Mouse (Mus musculus) midbrain, embryonic 16.5 days (tissue): ENCODE results near the gene Dtx3l. TPM values are rescaled to one million over a fixed set of nuclear protein-coding genes. Genes with fewer than 3 reads are reported as not detected.
"Not testable (repeated sequence)": the region's sequence is repeated elsewhere in the genome, so short reads cannot be mapped to it uniquely, and the experiment has no call there.

Experiments used
- ATAC-seq: fragments of 200-750 bp; cut with Nextera tagmentation; 2 replicates; pipeline ENCODE4 v1.8.0; 2017; ENCODE audit warnings: moderate TSS enrichment
- H3K27ac ChIP-seq: fragments of 300-500 bp; sonication (generic); 2 replicates; pipeline ENCODE4 v1.5.1; 2014; ENCODE audit warnings: mild to moderate bottlenecking, low read length, mixed read lengths
- H3K27me3 ChIP-seq: fragments of 300-500 bp; sonication (generic); 2 replicates; pipeline ENCODE4 v1.6.1; 2014; ENCODE audit warnings: low read depth, low read length, mixed read lengths; ENCODE audit not compliant: control insufficient read depth, insufficient read depth
- H3K36me3 ChIP-seq: fragments of 300-500 bp; sonication (generic); 2 replicates; pipeline ENCODE4 v1.6.1; 2014; ENCODE audit warnings: mild to moderate bottlenecking, low read length, moderate library complexity, mixed read lengths; ENCODE audit not compliant: control insufficient read depth, insufficient read depth
- H3K4me1 ChIP-seq: fragments of 300-500 bp; sonication (generic); 2 replicates; pipeline ENCODE4 v1.6.1; 2014; ENCODE audit warnings: mild to moderate bottlenecking, low read length, mixed read lengths; ENCODE audit not compliant: control insufficient read depth, insufficient read depth
- H3K4me2 ChIP-seq: fragments of 300-500 bp; sonication (generic); 2 replicates; pipeline ENCODE4 v1.6.1; 2014; ENCODE audit warnings: mild to moderate bottlenecking, low read length, mixed read lengths
- H3K4me3 ChIP-seq: fragments of 300-500 bp; sonication (generic); 2 replicates; pipeline ENCODE4 v1.5.1; 2014; ENCODE audit warnings: low read depth, mild to moderate bottlenecking, low read length, moderate library complexity, mixed read lengths
- H3K9ac ChIP-seq: fragments of 300-500 bp; sonication (generic); 2 replicates; pipeline ENCODE4 v1.6.1; 2014; ENCODE audit warnings: low read depth, low read length, mixed read lengths
- H3K9me3 ChIP-seq: fragments of 300-500 bp; sonication (generic); replicated peaks from 2 replicates; pipeline ENCODE4 v1.6.1; 2014; ENCODE audit warnings: mild to moderate bottlenecking, low read length, mixed read lengths; ENCODE audit not compliant: control insufficient read depth, poor library complexity, severe bottlenecking
- WGBS: fragments of 180-500 bp; shearing (Covaris S2); extraction: QIAGEN DNeasy Blood & Tissue Kit; methylation state at CpG from one replicate; pipeline ENCODE4 v1.1.7; 2014; 5-methylcytosine and 5-hydroxymethylcytosine counted together
- polyA plus RNA-seq: library from polyadenylated mRNA; unstranded; fragments of >200 nt; fragmentation: Nextera tagmentation; extraction: Ambion mirVana; gene quantifications from 2 replicates; pipeline ENCODE4 v1.2.1, GENCODE M21; 2015

Gene Dtx3l
- polyA plus RNA-seq, 1 experiment from 2014 or later, result 1.3 TPM

GRCm38 (mm10) chr16:35974021-35974420 lies 35.1 kb upstream of the Dtx3l start:
- Histone ChIP-seq H3K9me3 (no peaks in the 10 kb centered on the region), H3K27ac (no peak overlapping the region), H3K9ac (no peak overlapping the region), H3K4me2 (no peak overlapping the region), H3K4me3 (no peak overlapping the region), H3K27me3 (no peaks in the 10 kb centered on the region), H3K4me1 (no peaks in the 10 kb centered on the region), H3K36me3 (no peaks in the 10 kb centered on the region)
- no peak for ATAC-seq
- WGBS, result 56% methylated on average over 1 of the region's 1 CpGs

- H3K9ac ChIP-seq, result no peak overlapping the region
- no peaks in the 10 kb centered on the region for H3K4me1 ChIP-seq
- no peak overlapping the region for H3K4me2 ChIP-seq
- ATAC-seq, result no peak
- no peaks in the 10 kb centered on the region for H3K9me3 ChIP-seq
- H3K36me3 ChIP-seq, result no peaks in the 10 kb centered on the region
- H3K4me3 ChIP-seq, result no peak overlapping the region
- 61% methylated on average over 2 of the region's 2 CpGs for WGBS
- no peak overlapping the region for H3K27ac ChIP-seq
- no peaks in the 10 kb centered on the region for H3K27me3 ChIP-seq
Measured at GRCm38 (mm10) chr16:35968149-35968548, 29.2 kb upstream of the Dtx3l start.

GRCm38 (mm10) chr16:35967319-35967718 lies 28.4 kb upstream of the Dtx3l start:
- no peak overlapping the region for H3K9ac ChIP-seq
- no peak overlapping the region for H3K4me3 ChIP-seq
- no peaks in the 10 kb centered on the region for H3K36me3 ChIP-seq
- WGBS, result 93% methylated on average over 4 of the region's 4 CpGs
- no peaks in the 10 kb centered on the region for H3K9me3 ChIP-seq
- H3K27ac ChIP-seq, result no peak overlapping the region
- ATAC-seq, result no peak
- H3K27me3 ChIP-seq, result no peaks in the 10 kb centered on the region
- H3K4me2 ChIP-seq, result no peak overlapping the region
- no peaks in the 10 kb centered on the region for H3K4me1 ChIP-seq

- WGBS, result 53% methylated on average over 5 of the region's 5 CpGs
- Histone ChIP-seq H3K4me3 (no peak overlapping the region), H3K27me3 (no peaks in the 10 kb centered on the region), H3K9ac (no peak overlapping the region), H3K36me3 (no peaks in the 10 kb centered on the region), H3K9me3 (no peaks in the 10 kb centered on the region), H3K4me1 (no peaks in the 10 kb centered on the region), H3K4me2 (no peak overlapping the region), H3K27ac (no peak overlapping the region)
- ATAC-seq, result no peak
Measured at GRCm38 (mm10) chr16:35966411-35967115, 27.6 kb upstream of the Dtx3l start.

GRCm38 (mm10) chr16:35965991-35966390 lies 27.0 kb upstream of the Dtx3l start:
- H3K9ac ChIP-seq, H3K4me3 ChIP-seq, H3K4me2 ChIP-seq, H3K4me1 ChIP-seq, ATAC-seq, H3K36me3 ChIP-seq, H3K27ac ChIP-seq, H3K9me3 ChIP-seq, H3K27me3 ChIP-seq: not testable (repeated sequence)
- WGBS, result 80% methylated on average over 2 of the region's 4 CpGs

- no peaks in the 10 kb centered on the region for H3K9me3 ChIP-seq
- no peak overlapping the region for H3K9ac ChIP-seq
- H3K27me3 ChIP-seq, result no peaks in the 10 kb centered on the region
- no peak overlapping the region for H3K4me2 ChIP-seq
- no peak overlapping the region for H3K4me3 ChIP-seq
- 95% methylated on average over 5 of the region's 5 CpGs for WGBS
- no peak for ATAC-seq
- no peaks in the 10 kb centered on the region for H3K36me3 ChIP-seq
- no peaks in the 10 kb centered on the region for H3K4me1 ChIP-seq
- no peak overlapping the region for H3K27ac ChIP-seq
Measured at GRCm38 (mm10) chr16:35952628-35953130, 13.7 kb upstream of the Dtx3l start.

- ATAC-seq, result no peak
- 96% methylated on average over 3 of the region's 3 CpGs for WGBS
- no peak overlapping the region for H3K9ac ChIP-seq
Measured at GRCm38 (mm10) chr16:35951216-35951615, 12.3 kb upstream of the Dtx3l start.

GRCm38 (mm10) chr16:35949264-35949663 lies 10.3 kb upstream of the Dtx3l start:
- no peaks in the 10 kb centered on the region for H3K4me1 ChIP-seq
- no peaks in the 10 kb centered on the region for H3K36me3 ChIP-seq
- no peak overlapping the region for H3K9ac ChIP-seq
- no peak overlapping the region for H3K27ac ChIP-seq
- WGBS, result 93% methylated on average over 5 of the region's 5 CpGs
- H3K4me3 ChIP-seq, result no peak overlapping the region
- no peak overlapping the region for H3K4me2 ChIP-seq
- H3K27me3 ChIP-seq, result no peaks in the 10 kb centered on the region
- no peak for ATAC-seq
- no peaks in the 10 kb centered on the region for H3K9me3 ChIP-seq

More at GRCm38 (mm10) chr16:35951216-35951615, 12.3 kb upstream of the Dtx3l start:
- Histone ChIP-seq H3K27me3 (no peaks in the 10 kb centered on the region), H3K4me1 (no peaks in the 10 kb centered on the region), H3K27ac (no peak overlapping the region), H3K4me3 (no peak overlapping the region), H3K36me3 (no peaks in the 10 kb centered on the region), H3K4me2 (no peak overlapping the region), H3K9me3 (no peaks in the 10 kb centered on the region)

- ATAC-seq, result no peak
- 86% methylated on average over 7 of the region's 7 CpGs for WGBS
- Histone ChIP-seq H3K27me3 (peaks cover 16% of the 10 kb centered on the region), H3K9me3 (no peaks in the 10 kb centered on the region), H3K4me3 (no peak overlapping the region), H3K4me2 (no peak overlapping the region), H3K27ac (no peak overlapping the region), H3K9ac (no peak overlapping the region), H3K36me3 (no peaks in the 10 kb centered on the region), H3K4me1 (peaks cover 5% of the 10 kb centered on the region; the same call in 1 of the 2 replicates)
Measured at GRCm38 (mm10) chr16:35941382-35941781, 2.4 kb upstream of the Dtx3l start.
